ENCODE assay signal across 19 mouse cellular contexts in the genomic region with DNA sequence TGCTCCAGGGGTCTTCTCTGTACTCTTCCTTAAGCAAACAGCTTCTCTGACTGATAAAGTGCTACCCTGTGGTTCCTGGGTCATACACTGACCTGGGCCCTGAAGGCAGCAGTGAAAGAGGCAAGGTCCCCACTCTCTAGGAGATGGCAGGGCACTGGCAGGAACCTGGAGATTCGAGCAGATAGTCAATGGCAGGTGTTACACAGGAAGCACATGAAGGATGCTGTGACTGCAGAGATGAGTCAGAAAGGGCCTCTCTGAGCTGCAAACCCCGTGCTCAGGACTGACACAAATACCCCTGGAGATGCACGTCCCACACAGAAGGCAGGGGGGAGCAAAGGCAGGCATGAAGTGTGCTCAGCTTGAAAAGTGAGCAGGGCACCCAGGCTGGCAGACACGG.
DNase-seq lines count a peak whose midpoint lies in the region; ATAC-seq lines count a peak whose summit lies in the region.
"Had no signal": no experiment of that assay in that cellular context is flagged by ENCODE, and none has a peak within 500 bp of the region (broad histone marks: within the 10 kb centered on the region; RNA-seq: fewer than 3 reads in every experiment).

No protein-coding gene starts in this region.

- H3K27me3 ChIP-seq in intestine, embryonic 14.5 days (replicated peaks; ENCODE audit: control insufficient read depth, insufficient read depth, low read length), result no peaks in the 10 kb centered on the region
- H3K27me3 ChIP-seq in intestine, embryonic 16.5 days (replicated peaks; ENCODE audit: control insufficient read depth, insufficient read depth, low read length), result no peaks in the 10 kb centered on the region
- no peaks in the 10 kb centered on the region for H3K27me3 ChIP-seq in kidney, embryonic 16.5 days (ENCODE audit: insufficient read depth, low read length)
- H3K27me3 ChIP-seq: embryonic facial prominence, embryonic 12.5 days; hindbrain, embryonic 13.5 days had no signal

- H3K4me3 ChIP-seq in intestine, embryonic 14.5 days (ENCODE audit: low read depth, low read length), result no peak overlapping the region
- no peak overlapping the region for H3K4me3 ChIP-seq in intestine, embryonic 16.5 days (ENCODE audit: low read length)
- H3K4me3 ChIP-seq in kidney, embryonic 16.5 days (ENCODE audit: low read length), result no peak overlapping the region
- H3K4me3 ChIP-seq: embryonic facial prominence, embryonic 12.5 days; erythroblast, embryonic 14.5 days; heart, embryonic 10.5 days; hindbrain, embryonic 13.5 days; limb, embryonic 10.5 days had no signal

- H3K9me3 ChIP-seq in intestine, embryonic 14.5 days (ENCODE audit: control insufficient read depth, low read length), result no peaks in the 10 kb centered on the region
- no peaks in the 10 kb centered on the region for H3K9me3 ChIP-seq in intestine, embryonic 16.5 days (ENCODE audit: control insufficient read depth, low read length)
- no peaks in the 10 kb centered on the region for H3K9me3 ChIP-seq in kidney, embryonic 16.5 days (ENCODE audit: low read length)
- H3K9me3 ChIP-seq: embryonic facial prominence, embryonic 12.5 days; heart, embryonic 10.5 days; hindbrain, embryonic 13.5 days; limb, embryonic 10.5 days had no signal

- no peak for ATAC-seq in intestine, embryonic 14.5 days (replicated peaks; ENCODE audit: low FRiP score, low TSS enrichment, low read depth)
- no peak for ATAC-seq in intestine, embryonic 16.5 days
- ATAC-seq in CD4-positive, CD25-positive, alpha-beta regulatory T cell, adult 4 months, result peak; percentile 77
- no peak for ATAC-seq in kidney, embryonic 16.5 days (ENCODE audit: low FRiP score, low TSS enrichment)
- ATAC-seq: forebrain, embryonic 14.5 days had no signal

- H3K4me2 ChIP-seq in intestine, embryonic 14.5 days (ENCODE audit: low read length), result no peak overlapping the region
- H3K4me2 ChIP-seq in intestine, embryonic 16.5 days (ENCODE audit: low read depth, low read length), result no peak overlapping the region
- no peak overlapping the region for H3K4me2 ChIP-seq in kidney, embryonic 16.5 days (replicated peaks; ENCODE audit: low read depth, low read length)
- H3K4me2 ChIP-seq: embryonic facial prominence, embryonic 12.5 days; hindbrain, embryonic 13.5 days had no signal

- H3K9ac ChIP-seq in intestine, embryonic 14.5 days (ENCODE audit: low read length), result no peak overlapping the region
- no peak overlapping the region for H3K9ac ChIP-seq in intestine, embryonic 16.5 days (ENCODE audit: low read depth, low read length)
- no peak overlapping the region for H3K9ac ChIP-seq in kidney, embryonic 16.5 days (replicated peaks; ENCODE audit: low read length)
- H3K9ac ChIP-seq: embryonic facial prominence, embryonic 12.5 days; hindbrain, embryonic 13.5 days had no signal

- WGBS in intestine, embryonic 14.5 days, result 68% methylated on average over 4 of the region's 4 CpGs
- 78% methylated on average over 4 of the region's 4 CpGs for WGBS in intestine, embryonic 16.5 days
- WGBS in kidney, embryonic 16.5 days, result 67% methylated on average over 4 of the region's 4 CpGs

- peaks cover 5% of the 10 kb centered on the region for H3K4me1 ChIP-seq in intestine, embryonic 14.5 days (replicated peaks; ENCODE audit: control insufficient read depth, insufficient read depth, low read length)
- no peaks in the 10 kb centered on the region for H3K4me1 ChIP-seq in intestine, embryonic 16.5 days (ENCODE audit: control insufficient read depth, insufficient read depth, low read length)
- H3K4me1 ChIP-seq in kidney, embryonic 16.5 days (ENCODE audit: insufficient read depth, low read length), result no peaks in the 10 kb centered on the region

- peak; percentile 36 for DNase-seq in intestine, embryonic 14.5 days (ENCODE audit: low spot score)
- peak; percentile 36 for DNase-seq in induced T-regulatory cell, adult 2 months (ENCODE audit: low read depth)
- peak; percentile 84 for DNase-seq in thymus, postnatal 14 days
- no peak for DNase-seq in lung, postnatal 25 days (ENCODE audit: low spot score)
- DNase-seq: gastrocnemius, postnatal 36 days; heart, postnatal 10 days; kidney, adult 11 months; kidney, postnatal 10 days; lung, adult 18-20 months; lung, postnatal 36 days had no signal

- H3K36me3 ChIP-seq in intestine, embryonic 14.5 days (ENCODE audit: control insufficient read depth, insufficient read depth, low read length), result no peaks in the 10 kb centered on the region
- no peaks in the 10 kb centered on the region for H3K36me3 ChIP-seq in intestine, embryonic 16.5 days (ENCODE audit: control insufficient read depth, insufficient read depth, low read length)
- no peaks in the 10 kb centered on the region for H3K36me3 ChIP-seq in kidney, embryonic 16.5 days (ENCODE audit: insufficient read depth, low read length)
- H3K36me3 ChIP-seq: embryonic facial prominence, embryonic 12.5 days; heart, embryonic 10.5 days; hindbrain, embryonic 13.5 days; limb, embryonic 10.5 days had no signal

- no peak overlapping the region for H3K27ac ChIP-seq in intestine, embryonic 14.5 days (ENCODE audit: low read depth)
- H3K27ac ChIP-seq in intestine, embryonic 16.5 days (ENCODE audit: low read length), result no peak overlapping the region
- H3K27ac ChIP-seq in kidney, embryonic 16.5 days (ENCODE audit: low read length), result no peak overlapping the region
- H3K27ac ChIP-seq: embryonic facial prominence, embryonic 12.5 days; heart, embryonic 10.5 days; hindbrain, embryonic 13.5 days; limb, embryonic 10.5 days had no signal
